Mouse (Mus musculus) spleen, adult 12 weeks (tissue): ENCODE data around the gene Actb.
"Not testable (repeated sequence)": the region's sequence is repeated elsewhere in the genome, so short reads cannot be mapped to it uniquely, and the experiment has no call there.

Experiments
- DNase-seq: peaks from one replicate; pipeline ENCODE4 v3.0.0; 2022; ENCODE audit warnings: low spot score

Actb gene

DNA sequence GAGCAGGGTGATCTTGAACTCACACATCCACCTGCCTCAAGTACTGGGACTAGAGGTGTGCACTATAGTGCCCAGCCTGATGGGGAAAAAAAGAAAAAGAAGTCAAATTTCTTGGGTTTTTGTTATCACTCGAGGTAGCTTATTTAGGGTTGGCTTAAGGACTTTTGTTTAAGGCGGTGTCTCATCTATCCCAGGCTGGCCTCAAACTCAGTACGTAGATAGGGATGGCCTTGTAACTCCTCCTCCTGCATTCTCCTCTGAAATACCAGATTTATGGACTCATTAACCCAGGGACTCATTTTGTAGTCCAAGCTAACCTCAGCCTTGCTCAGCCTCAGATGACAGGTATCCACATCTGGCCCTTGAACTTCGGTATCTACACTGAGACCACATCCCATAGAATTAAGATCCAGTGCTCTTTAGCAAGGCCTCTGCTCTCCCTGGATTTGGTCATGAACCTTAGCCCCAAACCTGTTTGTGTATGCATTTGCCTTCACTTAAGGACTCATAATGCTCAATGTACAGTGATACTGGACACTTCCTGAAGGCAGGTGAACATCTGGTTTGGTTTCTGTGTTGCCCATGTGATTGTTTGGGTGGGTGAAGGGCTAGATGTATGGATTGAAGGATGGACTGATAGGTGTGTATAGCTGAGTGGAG lies 4.6 kb downstream of the Actb start:
- DNase-seq: no peak

DNA sequence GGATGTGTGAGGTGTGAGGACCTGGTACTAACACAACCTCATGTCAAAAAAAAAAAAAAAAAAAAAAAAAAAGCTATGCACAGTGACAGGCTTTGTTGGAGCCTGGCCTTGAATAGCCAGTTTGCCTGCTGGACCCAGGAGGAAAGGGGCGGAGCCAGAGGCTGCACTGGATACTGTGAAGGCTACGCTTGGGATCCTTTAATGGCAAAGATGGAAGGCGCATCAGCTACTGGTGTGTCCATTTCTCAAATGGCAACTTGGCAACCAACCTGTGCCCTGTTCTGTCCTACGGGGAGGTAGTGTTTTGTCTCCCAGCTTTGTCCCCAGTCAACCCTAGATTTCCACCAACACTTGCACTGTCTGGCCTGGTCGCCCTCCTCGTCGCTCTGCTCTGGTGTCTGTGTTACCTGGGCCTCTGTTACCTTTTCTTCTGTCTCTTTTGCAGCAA lies 5.2 kb downstream of the Actb start:
- no peak for DNase-seq

DNA sequence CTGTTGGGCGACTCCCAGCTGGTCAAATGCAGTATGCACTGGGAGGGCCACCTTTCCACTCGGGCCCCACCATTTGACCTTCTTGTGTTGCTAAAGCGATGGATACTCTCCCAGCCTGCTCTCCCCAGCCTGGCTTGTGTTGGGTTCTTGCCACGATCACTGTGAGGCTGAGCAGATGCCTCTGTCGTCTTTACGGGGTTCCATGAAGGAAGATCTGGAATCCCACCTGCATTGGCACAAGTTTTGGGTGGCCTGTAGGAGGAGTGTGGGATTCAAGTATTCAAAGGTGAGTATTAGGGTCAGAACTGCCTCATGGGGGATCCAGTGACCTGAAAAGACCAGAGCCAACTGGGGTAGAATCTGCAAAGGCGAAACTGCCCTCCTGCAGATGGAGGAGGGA lies 5.9 kb downstream of the Actb start:
- DNase-seq: no peak

DNA sequence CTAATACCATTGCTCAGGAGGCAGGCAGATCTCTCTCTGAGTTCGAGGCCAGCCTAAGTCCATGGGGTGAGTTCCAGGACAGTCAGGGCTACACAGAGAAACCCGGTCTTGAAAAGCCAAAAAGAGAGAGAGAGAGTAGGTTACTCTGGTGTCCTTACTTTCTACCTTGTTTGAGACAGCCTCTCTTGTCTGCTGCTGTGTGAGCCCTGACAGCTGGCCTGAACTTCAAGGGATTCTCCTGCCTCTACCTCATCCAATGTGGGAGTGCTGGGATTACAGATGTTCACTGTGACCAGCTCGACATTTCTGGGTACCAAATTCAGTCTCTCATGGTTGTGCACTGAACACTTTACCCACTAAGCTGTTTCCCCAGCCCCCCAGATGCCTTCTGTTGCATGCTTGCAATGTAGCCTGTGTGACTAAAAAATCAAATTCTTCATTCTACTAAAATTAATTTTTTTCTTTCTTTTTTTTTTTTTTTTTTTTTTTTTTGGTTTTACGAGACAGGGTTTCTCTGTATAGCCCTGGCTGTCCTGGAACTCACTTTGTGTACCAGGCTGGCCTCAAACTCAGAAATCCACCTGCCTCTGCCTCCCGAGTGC lies 6.5 kb downstream of the Actb start:
- DNase-seq: no peak

DNA sequence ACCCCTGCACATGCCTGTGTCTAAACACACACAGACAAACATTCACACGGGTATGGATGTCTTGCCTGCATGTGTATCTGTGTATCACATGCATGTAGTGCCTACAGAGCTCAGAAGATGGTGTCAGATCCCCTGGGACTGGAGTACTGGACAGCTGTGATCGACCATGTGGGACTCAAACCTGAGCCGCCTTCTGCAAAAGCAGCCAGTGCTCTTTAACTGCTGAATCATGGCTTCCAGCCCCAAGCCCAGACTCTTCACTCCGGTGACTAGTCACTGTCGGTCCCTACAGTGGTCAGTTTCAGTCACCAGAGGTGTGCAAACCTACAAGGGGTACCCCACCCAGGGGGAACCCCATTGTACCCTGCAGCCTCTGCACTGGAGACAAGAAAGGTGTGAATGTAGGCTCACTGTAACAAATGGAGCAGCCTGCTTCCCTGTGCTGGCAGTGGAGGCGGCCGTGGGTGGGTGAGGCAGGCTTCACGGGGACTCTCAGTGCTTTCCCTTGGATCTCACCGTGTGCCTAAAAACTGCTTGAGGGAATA lies 7.4 kb downstream of the Actb start:
- no peak for DNase-seq

DNA sequence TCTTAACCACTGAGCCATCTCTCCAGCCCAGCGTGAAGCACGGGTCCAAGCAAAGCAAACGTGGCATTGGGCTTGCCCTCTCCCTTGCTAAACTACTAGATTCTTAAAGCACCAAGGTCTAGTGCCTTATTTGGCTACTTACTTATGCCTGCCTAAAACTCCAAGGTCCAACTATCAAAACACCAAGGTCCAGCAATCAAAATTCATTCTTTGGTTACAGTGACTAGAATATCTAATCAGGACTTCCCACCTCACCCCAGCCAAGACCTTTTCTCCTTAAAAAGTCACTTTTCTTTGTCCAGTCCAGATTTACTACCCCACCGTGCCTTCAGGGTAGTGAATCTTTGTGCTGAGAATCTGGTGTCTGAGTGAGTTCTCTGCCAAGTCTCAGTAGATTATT lies 8.2 kb downstream of the Actb start:
- DNase-seq: no peak

DNA sequence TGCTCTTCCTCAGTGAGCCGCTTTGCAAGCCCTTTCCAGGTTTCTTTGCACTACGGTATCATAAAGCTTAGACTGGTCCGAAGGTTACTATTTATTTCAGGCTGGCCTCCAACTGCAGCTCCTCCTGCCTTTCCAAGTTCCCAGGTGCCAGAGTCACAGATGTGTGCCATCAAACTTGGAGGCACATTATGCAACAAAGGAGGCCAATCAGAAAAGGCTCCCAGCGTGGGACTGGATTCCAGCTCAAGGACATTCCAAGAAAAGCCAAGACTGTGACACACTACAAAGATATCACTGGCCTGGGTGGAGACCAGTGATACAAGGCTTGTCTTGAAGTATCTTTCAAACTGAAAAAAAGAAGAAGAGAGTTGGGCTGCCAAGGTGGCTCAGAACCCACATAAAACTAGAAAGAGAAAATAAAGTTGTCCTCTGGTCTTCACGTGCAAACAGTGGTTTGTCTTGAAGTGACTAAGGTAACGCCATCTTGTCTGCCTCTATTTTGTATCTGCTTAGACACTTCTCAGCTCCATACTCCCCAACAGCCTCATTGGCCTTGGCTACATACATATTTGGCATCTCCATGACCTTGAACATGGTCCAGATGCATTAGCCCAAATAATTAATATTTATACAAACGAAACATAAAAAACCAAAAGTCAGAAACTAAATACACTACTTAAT lies 8.8 kb downstream of the Actb start:
- DNase-seq: no peak

DNA sequence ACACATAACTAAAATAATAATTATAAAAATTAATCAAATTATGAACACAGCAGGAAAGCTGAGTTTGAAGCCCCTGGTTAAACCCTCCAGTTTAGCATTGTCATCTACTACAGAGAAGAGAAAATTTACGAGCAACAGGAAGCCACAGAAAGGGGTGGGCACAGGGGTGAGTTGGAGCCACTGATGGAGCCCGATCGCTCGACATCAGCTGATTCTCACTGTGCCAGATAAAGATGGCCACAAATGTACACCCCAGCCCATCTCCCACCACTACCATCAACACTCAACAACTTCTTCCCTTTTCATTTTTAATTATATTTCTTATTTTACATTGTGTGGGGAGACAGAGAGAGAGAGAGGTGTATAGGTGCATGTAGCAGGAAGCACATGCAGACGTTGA lies 9.8 kb downstream of the Actb start:
- no peak for DNase-seq

DNA sequence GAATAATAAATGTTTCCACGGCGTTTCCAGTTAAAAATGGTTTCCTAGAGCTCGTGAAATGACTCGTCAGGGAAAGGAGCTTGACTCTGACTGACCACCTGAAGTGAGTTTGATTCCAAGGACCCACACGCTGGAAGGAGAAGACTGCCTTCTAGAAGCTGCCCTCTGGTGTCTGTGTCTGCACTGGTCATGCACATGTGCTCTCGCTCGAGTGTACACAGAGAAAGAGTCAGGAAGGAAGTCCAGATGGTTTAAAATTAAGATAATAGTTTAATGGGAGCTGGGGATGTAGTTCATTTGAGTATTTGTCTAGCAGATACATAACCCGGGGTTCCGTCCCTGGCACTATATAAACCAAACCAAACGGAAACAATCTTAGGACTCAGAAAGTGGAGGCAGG lies 10.4 kb downstream of the Actb start:
- no peak for DNase-seq

DNA sequence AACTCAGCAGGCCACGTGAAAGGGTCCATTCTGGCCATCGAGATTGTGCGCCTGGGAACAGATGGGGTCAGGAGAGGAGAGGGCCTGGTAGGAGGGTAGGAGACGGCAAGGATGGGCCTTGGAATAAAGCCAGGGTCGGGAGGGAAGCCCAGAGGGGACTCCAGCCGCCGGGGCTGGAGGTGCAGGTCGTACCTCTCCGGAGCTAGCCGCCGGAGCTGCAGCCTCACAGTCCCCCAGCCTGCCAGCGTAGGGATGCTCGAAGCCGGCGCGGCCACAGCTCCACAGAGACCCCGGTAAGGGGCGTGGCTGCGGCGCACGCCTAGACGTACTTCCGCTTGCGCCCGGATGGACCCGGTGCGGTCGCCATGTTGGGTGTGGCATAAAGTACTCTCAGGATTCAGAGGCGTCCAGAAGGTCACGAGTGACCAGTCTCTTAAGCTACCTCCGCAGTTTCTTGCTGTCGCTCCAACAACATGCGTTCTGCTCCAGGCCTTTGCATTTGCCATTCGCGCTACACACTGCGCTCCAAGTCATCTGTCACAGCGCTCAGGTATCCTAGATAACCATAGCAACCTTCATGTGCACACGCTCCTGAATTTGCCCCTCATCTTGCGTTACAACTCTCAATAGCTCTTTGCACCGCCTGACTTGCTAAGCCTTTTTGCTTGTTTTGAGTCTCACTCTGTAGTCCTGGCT lies 11.5 kb downstream of the Actb start, which contains the start of gene Fbxl18:
Gene Fbxl18 (minus strand): TSS at position 504 of the 696 bp plus-strand sequence.
- DNase-seq: peak; percentile 80

DNA sequence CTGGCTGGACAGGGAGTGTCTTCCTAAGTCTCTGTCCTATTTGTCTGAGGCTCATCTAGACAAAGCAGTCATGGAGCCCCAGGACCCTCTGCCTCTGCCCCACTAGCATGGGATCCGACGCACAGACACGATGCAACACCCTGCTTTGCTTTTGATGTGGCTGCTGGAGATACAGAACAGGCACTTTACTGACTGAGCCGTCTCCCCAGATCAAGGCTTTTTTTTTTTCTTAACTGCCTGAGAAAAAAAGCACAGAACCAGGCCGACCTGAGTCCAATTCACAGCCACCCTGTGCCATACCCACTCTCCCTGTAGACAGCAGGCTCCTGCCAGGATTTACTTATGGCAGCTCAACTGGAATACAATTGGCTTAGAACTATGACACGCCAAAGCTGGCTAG lies 15.2 kb downstream of the Actb start:
- DNase-seq: no peak

DNA sequence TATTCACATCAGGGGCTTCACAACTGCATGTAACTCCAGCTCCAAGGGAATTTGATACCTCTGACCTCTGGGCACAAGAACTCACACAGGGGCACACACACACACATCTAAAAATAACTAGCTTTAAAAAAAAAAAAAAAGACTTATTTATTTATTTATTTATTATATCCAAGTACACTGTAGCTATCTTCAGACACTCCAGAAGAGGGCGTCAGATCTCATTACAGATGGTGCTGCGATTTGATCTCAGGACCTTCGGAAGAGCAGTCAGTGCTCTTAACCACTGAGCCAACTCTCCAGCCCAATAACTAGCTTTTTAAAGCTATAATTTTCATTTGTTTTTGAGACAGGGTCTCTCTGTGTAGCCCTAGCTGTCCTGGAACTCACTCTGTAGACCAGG lies 19.0 kb downstream of the Actb start:
- not testable (repeated sequence) for DNase-seq

DNA sequence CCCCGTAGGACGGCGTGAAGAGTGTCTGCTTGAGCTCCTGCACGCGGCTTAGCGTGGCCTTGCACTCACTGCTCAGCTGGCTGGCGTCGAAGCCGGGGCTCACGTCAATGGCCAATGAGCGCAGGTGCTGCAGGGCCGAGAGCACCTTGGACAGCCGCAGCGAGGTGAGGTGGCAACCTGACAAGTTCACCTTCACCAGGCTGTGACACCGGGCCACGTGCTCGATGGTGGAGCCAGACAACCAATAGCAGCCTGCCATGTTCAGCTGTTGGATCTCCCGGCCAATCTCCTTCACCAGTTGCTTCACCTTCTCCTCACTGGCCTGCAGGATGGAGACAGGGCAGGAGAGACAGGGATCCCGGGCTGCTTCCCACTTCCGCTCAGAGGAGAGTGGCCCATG lies 19.8 kb downstream of the Actb start:
- DNase-seq: no peak

DNA sequence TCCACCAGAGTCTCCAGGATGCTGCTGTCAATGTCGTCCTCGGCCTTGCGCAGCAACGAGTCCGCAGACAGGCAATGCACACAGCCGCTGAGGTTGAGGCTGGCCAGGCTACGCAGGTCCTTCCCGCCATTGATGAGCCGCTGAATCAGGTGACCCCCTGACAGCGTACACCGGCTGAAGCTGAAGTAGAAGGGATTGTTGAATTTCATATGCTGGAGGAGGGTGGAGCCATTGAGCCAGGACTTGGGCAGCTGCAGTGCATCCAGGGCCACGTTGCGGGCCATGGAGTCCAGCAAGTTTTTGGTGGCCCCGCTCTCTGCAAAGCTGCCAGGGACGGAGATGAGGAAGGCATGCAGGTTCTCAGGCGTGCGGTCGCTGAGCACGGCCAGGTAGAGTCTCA lies 20.4 kb downstream of the Actb start:
- no peak for DNase-seq

DNA sequence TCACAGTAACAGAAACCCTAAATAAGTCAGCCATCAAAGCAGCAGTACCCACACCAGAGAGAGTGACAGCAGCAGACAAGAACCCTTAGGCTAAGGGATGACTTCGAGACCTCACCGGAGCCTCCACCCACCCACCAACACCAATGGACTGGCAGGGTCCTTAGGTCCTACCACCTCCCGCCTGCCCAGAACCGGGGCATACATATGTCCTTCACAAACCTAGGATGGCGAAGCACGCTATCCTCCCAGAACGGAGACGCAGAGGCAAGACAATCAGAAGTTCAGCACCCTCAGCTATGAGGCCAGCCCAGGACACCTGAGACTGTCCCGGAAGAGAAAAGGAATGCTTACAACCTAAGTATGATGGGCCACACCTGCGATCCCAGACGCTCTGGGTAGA lies 24.1 kb downstream of the Actb start:
- DNase-seq: no peak

DNA sequence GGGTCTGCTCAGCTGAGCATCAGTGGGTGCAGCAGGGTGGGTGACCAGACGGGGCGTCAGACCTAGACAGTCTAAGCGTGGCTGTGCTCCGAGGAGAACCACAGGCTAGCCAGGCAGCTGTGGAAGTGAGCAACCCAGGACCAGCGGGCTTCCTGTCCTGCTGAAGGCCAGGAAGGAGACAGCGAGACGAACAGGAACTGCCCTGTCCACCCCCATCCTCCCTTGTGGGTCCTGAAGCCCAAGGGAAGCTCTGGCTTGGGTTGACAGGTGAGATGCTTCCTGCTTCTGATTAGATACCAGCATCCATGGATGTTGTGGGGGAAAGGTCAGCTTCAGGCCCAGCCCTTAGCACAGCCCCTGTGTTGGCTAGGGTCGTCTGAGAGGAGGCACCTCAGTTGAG lies 24.6 kb downstream of the Actb start:
- DNase-seq: no peak

DNA sequence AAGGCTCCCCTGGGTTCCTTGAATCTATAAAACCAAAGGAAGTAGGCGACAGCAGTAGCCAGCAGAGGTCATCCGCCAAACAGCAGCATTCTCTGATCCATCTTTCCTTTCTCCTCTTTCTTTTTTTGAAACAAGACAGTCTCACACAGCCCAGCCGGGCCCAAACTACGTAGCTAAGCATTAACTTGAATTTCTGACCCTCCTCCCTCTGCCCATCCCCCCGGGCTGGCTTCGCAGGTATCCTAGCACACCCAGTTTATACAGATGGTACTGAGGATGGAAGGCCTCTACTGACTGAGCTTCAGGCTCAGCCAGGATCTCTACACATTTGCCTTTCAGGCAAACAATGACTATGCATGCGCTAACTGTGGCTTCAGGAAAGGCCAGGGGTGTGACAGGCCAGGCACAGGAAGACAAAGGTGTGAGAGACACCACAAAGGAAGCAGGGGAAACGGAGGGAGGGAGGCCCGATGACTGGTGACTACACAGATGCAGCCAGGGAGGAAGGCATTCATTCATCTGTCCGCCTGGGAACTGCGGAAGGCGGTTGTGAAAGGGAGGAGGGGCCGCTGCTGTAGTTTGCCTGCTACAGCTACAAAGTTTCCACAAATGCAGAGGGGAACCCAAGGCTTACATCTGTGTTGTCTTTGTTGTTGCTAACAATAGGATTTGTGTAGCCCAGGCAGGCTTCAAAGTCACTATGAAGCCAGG lies 25.6 kb downstream of the Actb start:
- DNase-seq: no peak

DNA sequence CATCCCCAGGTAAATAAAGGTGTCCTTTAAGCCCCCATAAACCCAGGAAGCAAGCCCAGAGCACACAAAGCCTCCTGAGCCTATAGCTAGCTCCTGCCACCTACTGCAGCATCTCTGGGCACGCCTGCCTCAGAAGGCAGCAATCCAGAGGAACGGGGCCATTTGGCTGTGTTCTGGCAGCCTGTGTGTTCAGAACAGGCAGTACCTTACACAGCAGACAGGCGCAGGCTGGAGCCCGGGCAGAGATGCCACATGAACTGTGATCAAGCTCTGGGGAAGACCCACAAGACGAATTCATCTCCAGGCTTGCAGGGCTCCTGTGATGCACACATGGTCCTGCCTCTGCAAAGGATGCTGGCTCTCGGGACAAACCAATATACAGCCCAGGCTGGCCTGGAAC lies 26.3 kb downstream of the Actb start:
- no peak for DNase-seq

DNA sequence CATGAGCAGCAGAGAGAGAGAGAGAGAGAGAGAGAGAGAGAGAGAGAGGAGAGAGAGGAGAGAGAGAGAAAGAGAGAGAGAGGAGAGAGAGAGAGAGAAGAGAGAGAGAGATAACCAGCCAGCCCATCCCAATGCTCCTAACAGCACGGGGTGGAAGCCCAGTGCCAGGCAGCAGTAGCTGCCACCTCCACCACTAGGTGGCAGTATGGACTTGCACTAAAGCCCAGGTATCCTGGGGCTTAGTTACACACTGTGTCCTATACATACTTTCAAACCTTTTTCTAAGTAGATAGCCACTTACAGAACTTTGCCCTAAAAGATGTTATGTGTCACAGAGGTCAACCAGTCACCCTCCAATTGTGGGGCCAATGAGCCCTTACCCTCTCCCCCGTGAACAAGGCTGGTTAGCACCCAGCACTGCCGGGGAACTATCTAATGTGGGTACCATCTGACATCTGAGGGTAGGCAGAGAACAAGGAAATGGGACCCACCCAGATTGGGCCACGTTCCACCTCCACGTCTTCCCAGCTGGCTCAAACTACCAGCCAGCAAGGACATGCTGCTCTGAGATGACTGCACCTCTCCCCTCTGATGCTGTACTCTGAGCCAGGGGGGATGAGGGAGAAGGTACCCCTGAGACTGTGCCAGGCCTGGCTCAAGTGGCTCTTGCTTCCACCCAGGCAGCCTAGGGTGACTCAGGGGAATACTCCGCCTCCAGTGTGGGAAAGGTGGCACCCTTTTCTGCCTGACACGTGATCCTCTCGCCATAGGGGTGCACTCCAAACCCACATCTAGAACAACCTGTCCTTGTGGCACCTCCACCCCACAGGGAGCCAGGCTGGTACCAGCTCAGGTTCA lies 27.0 kb downstream of the Actb start:
- DNase-seq: peak; percentile 75

DNA sequence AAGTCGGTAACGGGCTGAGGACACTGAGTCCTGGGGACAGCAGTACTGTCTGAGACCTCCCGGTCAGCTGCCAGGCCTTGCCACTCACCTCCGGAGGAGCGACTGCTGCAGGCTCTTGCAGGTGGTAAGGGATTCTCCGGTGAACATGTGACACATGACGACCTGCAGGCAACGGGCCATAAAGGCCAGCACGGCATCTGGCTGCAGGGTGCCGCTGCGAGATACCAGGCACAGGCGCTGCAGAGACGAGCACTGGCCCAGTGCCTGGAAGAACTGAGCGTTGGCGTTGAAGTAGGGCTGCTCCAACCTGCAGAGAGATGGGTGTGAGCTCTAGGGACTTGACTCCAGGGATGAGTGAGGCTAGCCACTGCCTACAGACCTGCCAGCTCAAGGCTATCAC lies 28.0 kb downstream of the Actb start:
- DNase-seq: no peak
